Mouse (Mus musculus): ENCODE results near the gene Thbs4.

The Thbs4 gene

DNA sequence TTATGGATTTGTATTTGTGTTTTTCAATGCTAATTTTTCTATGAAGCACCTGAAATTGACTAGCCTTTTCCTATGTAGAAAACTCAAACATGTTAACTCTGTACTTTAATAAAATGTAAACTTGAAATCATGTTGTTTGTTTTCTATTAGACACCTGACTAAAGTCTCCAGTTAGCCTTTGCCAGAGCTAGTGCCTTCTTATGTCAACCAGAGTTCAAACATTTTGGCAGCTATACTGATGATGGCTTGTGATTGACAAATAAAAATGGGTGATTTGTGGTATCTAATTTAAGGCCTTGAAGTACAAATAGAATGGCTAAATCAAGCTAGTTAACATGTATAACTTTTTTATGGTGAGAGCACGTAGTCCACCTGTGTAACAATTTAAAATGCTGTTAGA lies 82.8 kb downstream of the Thbs4 start:
- no peak for DNase-seq

DNA sequence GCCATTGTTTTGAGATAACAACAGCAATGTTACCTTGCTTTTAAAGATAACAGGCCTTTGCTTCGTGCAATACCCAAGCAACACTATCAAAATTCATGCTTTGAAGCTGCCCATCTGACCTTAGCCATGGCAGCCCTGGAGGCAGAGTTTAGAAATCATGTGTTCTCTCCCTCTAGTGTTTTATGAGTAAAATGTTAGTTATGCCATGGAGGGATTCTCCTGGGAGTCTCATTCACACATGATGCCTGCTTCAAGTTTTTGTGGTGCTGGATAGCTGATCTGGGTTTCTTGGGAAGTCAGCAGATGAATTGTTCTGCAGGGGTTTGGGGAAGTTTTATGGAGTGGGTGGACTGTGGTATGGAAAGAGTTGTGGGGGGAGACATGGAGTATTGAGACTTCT lies 84.3 kb downstream of the Thbs4 start:
- DNase-seq, result no peak

DNA sequence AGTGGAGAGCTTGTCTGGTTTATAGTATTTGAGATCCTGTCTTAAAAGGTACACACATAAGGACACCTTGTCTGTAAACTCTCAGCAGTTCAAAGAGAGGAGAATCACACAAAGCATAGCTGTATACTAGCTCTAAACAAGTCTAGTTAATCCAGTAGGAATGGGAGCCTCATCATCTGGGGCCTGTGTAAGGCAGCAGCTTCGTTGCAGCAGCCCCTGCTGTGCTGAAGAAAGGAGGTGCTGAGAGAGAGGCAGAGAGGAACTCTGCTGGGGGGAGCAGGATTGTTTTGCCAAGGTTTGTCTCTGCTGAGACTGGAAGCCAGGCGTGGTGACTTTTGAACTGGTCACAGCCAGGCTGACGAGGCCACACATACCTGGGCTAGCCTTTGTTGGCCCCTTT lies 85.1 kb downstream of the Thbs4 start:
- no peak for DNase-seq

DNA sequence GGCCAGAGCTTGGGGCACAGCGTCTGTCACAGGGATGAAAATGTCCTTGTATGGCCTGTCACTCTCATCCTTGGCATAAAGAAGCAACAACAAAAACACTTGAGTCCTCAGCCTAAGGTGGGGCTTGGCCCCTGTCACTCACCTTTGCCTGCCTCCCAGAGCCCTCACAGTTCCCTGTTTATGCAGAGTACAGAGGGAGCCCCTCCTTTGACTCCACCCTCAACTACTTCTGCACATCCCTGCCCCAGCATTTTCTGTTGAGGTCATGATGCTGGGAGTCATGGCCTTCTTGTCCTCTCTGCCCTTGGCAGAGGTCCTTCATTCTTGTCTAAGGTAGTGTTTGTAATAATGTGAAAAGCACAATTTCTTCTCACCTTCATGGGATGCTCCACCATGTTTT lies 86.2 kb downstream of the Thbs4 start:
- no peak for DNase-seq

DNA sequence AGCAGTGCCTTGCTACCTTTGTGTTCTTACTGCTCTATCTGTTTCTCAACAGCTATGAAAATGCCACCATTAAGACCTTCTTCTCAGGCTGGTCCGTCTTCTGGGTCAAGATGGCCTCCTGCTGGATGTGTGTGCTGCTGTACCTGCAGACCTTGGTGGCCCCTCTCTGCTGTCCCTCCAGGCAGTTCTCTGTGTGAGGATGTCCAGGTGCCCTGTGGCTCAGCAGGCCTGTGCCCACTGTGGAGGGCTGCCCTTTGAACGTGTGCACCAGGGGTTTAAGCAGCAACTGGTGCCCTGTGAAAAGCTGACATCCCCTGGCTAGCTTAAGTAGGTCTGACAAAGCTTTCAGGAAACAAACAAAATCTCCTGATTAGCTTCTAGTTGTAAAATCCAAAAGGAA lies 86.7 kb downstream of the Thbs4 start:
- DNase-seq, result no peak

DNA sequence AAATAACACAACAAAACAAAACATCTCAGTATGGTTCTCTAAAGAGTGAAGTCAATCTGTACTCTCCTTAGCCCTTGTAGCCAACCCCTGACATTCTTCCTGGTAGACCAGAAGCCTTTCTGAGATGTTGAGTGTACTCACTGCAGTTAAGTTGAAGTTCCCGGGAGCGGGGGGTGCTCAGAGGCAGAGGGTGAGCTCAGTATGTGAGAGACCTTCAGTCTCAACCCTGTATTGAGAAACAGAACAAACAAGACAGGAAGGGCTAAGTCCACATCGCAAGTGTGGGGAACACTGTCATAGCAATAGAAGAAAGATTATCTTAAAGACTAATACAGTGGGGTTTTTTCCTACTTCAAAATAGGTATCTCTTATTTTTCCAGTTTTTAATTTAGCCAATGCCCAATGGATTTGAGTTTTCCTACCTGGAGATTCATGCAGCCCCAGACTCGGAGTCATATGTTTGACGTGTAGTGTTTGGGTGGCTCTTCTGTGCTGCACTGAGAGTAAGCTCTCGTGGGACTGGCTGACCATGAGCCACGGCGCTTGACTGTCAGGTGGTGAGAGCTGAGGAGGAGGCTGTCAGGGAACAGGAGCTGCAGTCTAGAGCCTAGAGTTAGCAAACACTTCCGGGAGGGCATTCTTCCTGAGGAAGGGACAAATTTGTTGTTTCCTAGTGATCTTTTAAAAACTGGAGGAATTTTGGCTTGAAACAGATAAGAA lies 88.1 kb downstream of the Thbs4 start:
- DNase-seq, result no peak

DNA sequence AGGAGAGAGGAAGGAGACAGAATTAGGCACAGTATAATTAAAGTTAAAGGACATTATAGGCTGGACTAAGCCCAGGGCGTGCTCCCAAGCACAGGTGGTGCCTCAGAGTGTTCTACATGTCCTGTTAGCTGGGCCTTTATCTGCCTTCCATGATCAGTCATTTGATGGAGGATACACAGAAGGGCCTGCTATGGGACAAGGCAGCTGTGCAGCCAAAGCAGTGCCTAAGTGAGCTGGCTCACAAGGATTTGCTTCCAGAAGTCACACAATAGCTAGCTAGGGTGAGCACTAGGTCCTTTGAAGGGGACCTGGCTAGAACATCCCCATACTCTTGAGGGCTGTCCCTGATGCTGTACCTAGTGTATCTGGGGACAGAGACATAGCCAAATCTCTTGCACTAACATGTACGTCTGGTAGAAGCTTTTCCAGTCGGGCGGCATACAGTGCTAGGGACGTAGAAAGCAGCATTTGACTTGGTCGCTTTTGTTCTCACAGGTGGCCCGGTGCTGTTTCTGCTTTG lies 89.5 kb downstream of the Thbs4 start:
- DNase-seq, result no peak

DNA sequence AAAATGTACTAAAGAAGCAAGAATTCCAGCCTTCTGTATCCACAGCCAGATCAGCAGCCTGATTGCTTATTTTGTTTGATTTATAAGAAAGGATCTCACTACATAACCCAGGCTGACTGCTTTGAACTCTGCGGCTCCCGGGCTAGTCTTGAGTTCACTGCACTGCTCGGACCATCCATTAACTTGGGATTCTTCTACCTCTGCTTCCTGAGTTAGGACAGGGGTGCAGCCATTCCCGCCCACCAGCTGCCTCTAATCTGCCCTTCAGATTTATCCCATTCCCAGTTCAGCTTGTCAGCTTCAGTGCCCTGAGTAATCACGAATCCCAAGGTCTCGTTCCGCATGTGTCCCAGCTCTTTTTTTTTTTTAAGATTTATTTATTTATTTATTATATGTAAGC lies 90.4 kb downstream of the Thbs4 start:
- no peak for DNase-seq

DNA sequence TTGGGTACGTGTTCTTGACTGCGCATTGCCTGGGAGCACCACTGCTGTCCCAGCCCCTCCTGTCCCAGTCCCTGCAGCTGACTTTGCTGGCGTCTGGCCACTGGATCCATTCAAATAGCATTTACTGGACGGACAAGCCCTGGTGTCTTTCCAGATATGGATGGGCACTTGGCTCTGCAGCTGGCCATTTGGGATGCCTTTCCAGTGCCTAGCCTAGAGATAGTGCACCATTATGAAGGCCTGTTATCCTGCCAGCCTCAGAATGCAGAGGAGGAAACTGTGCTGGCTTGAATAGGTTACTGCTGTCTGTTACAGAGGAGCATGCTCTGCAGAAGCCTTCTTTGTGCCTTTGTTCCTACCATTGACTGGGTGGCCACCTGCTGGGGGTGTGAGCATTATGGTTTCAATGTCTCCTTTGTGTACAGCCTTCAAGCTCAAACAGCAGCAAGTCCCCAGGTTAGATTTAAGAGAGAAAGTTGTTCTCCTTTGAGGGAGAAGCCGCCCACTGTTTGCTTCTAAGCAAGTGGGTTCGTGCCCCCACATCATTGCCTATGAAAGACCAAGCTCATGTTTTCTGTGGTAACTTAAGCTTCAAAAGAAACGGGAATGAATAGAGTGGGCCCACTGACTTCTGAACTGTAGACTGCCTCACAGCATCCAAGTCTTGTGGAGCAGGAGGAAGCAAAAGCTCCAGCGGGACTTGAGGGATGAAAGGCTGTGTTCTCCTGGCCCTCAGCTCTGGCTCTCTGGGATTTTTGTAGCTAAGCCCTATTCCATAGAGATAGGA lies 91.2 kb downstream of the Thbs4 start:
- DNase-seq, result peak in 1 of 2 experiments; percentile 48

DNA sequence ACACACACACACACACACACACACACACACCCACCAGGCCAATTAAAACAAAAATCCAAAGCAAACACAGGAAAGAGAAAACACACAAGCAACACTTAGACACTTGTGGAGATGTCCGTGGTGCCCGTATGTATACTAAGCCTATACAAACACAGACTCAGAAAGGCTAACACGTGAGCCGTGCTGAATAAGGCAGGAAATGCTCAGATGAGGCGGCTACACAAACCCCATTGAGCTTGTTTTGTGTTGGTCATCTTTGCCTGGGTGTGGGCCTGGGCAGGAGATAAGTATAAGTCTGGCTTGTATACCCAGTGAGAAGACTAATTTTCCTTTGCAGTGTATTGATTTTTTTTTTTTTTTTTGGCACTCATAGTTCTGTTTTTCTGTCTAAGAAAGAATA lies 92.6 kb downstream of the Thbs4 start:
- DNase-seq, result no peak

Measured in lung, postnatal 4 days (tissue).